Mouse (Mus musculus) G1E (cell line): ENCODE measurements around the gene Anxa3. TPM values are rescaled to one million over a fixed set of nuclear protein-coding genes. Genes with fewer than 3 reads are reported as not detected.

ENCODE experiments used
- ATAC-seq: 2 replicates; pipeline ENCODE4 v1.8.0; 2016; ENCODE audit warnings: mild to moderate bottlenecking; ENCODE audit not compliant: insufficient number of reproducible peaks, poor library complexity, low FRiP score, severe bottlenecking; ENCODE audit errors: extremely low read depth
- DNase-seq: peaks from one replicate; pipeline ENCODE4 v3.0.0; 2012; ENCODE audit warnings: low spot score
- H3K27me3 ChIP-seq: 2 replicates; pipeline ENCODE4 v1.6.1; 2012; ENCODE audit warnings: mild to moderate bottlenecking, low read length, inconsistent platforms; ENCODE audit not compliant: insufficient read depth
- H3K36me3 ChIP-seq: replicated peaks from 2 replicates; pipeline ENCODE3; 2012; ENCODE audit warnings: mild to moderate bottlenecking, inconsistent platforms
- H3K4me1 ChIP-seq: 2 replicates; pipeline ENCODE4 v1.6.1; 2012; ENCODE audit warnings: low read depth, low read length, inconsistent platforms, mixed read lengths; ENCODE audit not compliant: insufficient read depth
- H3K4me3 ChIP-seq: 2 replicates; pipeline ENCODE4 v1.5.1; 2012; ENCODE audit warnings: low read depth, mild to moderate bottlenecking, inconsistent platforms, low read length, moderate library complexity, mixed read lengths
- H3K9me3 ChIP-seq: replicated peaks from 2 replicates; pipeline ENCODE4 v1.6.1; 2012; ENCODE audit warnings: inconsistent platforms
- CTCF ChIP-seq: IDR thresholded peaks from 2 replicates; pipeline ENCODE4 v1.5.1; 2012; ENCODE audit warnings: low read depth, low read length, inconsistent platforms, mixed read lengths
- GATA1 ChIP-seq: IDR thresholded peaks from 2 replicates; pipeline ENCODE4 v1.6.1; 2012; ENCODE audit warnings: borderline replicate concordance, low read length, inconsistent platforms, mixed read lengths
- GATA2 ChIP-seq: IDR thresholded peaks from 2 replicates; pipeline ENCODE4 v1.6.1; 2012; ENCODE audit warnings: low read depth, low read length, inconsistent platforms, borderline replicate concordance
- POLR2AphosphoS5 ChIP-seq: IDR thresholded peaks from 2 replicates; pipeline ENCODE4 v1.6.1; 2012; ENCODE audit warnings: low read depth, low read length, inconsistent platforms; ENCODE audit not compliant: insufficient replicate concordance
- TAL1 ChIP-seq: conservative IDR thresholded peaks from 2 replicates; pipeline ENCODE4 v1.6.1; 2012; ENCODE audit warnings: low read depth, low read length, inconsistent platforms, mixed read lengths
- polyA plus RNA-seq: library from polyadenylated mRNA; stranded (reverse); fragments of >175 nt; gene quantifications from 2 replicates; pipeline ENCODE4 v1.2.3, GENCODE M21; 2012
- total RNA-seq, 2 experiments: library from RNA; stranded (forward) in 1 of 2; stranded (reverse) in 1 of 2; fragments of 200-1000 nt in 1 of 2; fragments of >200 nt in 1 of 2; fragmentation: Nextera tagmentation in 1 of 2; gene quantifications; 2 replicates each; pipeline ENCODE4 v1.2.3; 2014 to 2017

Anxa3 gene
- total and polyA plus RNA-seq, 3 experiments: 2.3 TPM; not detected in 2

- DNase-seq: no peak
- ATAC-seq: no peak
- Histone ChIP-seq H3K36me3 (no peaks in the 10 kb centered on the region), H3K27me3 (peaks cover 5% of the 10 kb centered on the region), H3K4me3 (no peak overlapping the region), H3K9me3 (no peaks in the 10 kb centered on the region), H3K4me1 (peaks cover 3% of the 10 kb centered on the region; the same call in 1 of the 2 replicates)
- TF ChIP-seq CTCF (no peak), TAL1 (no peak), GATA2 (no peak), GATA1 (no peak), POLR2AphosphoS5 (no peak)
Observed at GRCm38 (mm10) chr5:96810620-96811019, 17.5 kb downstream of the Anxa3 start.

DNA sequence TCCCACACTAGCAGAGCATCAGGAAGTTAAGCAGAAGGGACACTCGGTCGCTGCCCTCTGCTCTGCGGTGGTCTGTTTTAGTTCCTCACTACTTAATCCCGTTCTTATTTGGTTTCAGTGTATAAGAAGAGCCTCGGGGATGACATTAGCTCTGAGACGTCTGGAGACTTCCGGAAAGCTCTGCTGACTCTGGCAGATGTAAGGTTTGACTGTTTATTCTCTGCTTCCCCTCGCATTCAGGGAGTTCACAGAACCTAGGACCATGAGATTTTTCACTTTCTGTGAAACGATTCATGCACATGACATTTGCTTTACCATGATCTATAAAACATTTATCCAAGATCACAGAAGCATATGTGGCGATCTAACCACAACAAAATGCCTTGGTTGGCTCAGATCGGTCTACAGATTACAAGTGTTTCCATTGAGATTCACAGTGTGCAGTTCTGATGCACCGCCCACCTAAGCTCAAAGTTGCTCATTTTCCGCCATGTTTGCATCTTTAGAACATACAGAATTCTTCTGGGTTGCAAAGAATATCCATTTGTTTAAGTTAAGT is 31.7 kb downstream of the Anxa3 start:
- Histone ChIP-seq H3K4me1 (peaks cover 25% of the 10 kb centered on the region), H3K27me3 (peaks cover 8% of the 10 kb centered on the region), H3K9me3 (no peaks in the 10 kb centered on the region), H3K36me3 (no peaks in the 10 kb centered on the region), H3K4me3 (no peak overlapping the region)
- no peak for TF ChIP-seq TAL1
- no peak for TF ChIP-seq CTCF
- TF ChIP-seq GATA1: no peak
- TF ChIP-seq POLR2AphosphoS5: no peak
- no peak for TF ChIP-seq GATA2
- no peak for ATAC-seq
- DNase-seq: no peak

- no peaks in the 10 kb centered on the region for H3K9me3 ChIP-seq
- TF ChIP-seq TAL1 (no peak), POLR2AphosphoS5 (no peak), GATA2 (no peak), CTCF (no peak), GATA1 (no peak)
- peaks cover 12% of the 10 kb centered on the region for H3K27me3 ChIP-seq
- DNase-seq (no peak), ATAC-seq (peak; percentile 15; the same call in 1 of the 2 replicates)
- no peaks in the 10 kb centered on the region for H3K36me3 ChIP-seq
- H3K4me1 ChIP-seq: peaks cover 20% of the 10 kb centered on the region
- no peak overlapping the region for H3K4me3 ChIP-seq
Observed at GRCm38 (mm10) chr5:96827176-96827575, 34.0 kb downstream of the Anxa3 start.

DNA sequence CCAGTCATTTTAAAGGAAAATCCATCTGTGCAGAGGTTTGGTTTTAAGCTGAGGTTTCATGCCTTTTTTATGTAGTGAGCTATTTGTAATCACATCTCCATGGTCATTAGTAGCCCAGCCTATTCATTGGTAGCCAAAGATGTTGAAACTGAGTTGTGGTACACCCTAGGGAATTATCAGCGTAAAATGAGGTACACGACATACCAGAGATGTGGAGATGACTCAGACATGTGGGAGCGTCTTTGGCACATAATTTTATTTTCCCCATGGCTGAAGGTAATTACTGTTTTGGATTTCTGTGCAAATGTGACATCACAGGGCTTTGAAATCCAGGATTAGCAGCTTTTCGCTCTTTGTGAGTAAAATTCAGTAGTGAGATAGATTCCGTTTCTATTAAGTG is 41.2 kb downstream of the Anxa3 start:
- no peak for TF ChIP-seq CTCF
- no peak for TF ChIP-seq GATA1
- TF ChIP-seq TAL1: no peak
- TF ChIP-seq GATA2: no peak
- TF ChIP-seq POLR2AphosphoS5: no peak
- H3K27me3 ChIP-seq: peaks cover 4% of the 10 kb centered on the region; the same call in 1 of the 2 replicates
- DNase-seq: no peak
- no peak overlapping the region for H3K4me3 ChIP-seq
- peaks cover 27% of the 10 kb centered on the region for H3K4me1 ChIP-seq
- H3K36me3 ChIP-seq: no peaks in the 10 kb centered on the region
- ATAC-seq: no peak
- H3K9me3 ChIP-seq: peaks cover 5% of the 10 kb centered on the region; the same call in 1 of the 2 replicates

DNA sequence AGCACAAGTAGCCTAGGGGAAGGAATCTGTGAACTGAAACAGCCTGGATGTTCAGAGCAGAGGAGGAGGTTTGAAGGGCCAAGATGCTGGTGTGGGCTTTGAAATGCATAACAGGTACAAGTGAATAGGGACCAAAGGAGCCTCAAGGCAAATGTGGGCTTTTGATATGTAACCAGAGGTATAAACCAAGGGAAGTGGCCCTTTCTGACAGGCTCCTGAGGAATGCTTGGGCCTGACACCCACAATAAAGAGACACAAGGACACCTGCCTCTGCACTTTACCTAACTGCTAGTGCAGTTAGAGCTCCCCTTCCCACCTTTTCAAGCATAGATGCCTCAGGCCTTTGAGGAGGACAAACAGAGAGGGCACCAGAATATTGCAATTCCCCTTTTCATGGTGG is 54.8 kb downstream of the Anxa3 start:
- no peak for TF ChIP-seq POLR2AphosphoS5
- TF ChIP-seq GATA2: no peak
- TF ChIP-seq TAL1: no peak
- no peak for TF ChIP-seq CTCF
- no peak for TF ChIP-seq GATA1
- no peak for ATAC-seq

GRCm38 (mm10) chr5:96848386-96848785 is 55.2 kb downstream of the Anxa3 start:
- peaks cover 5% of the 10 kb centered on the region for H3K36me3 ChIP-seq
- TF ChIP-seq GATA2 (no peak), CTCF (no peak), TAL1 (no peak), POLR2AphosphoS5 (no peak)
- DNase-seq: no peak

More for the DNA sequence above, 54.8 kb downstream of the Anxa3 start:
- Histone ChIP-seq H3K4me1 (peaks cover 37% of the 10 kb centered on the region), H3K27me3 (no peaks in the 10 kb centered on the region), H3K36me3 (peaks cover 3% of the 10 kb centered on the region), H3K9me3 (no peaks in the 10 kb centered on the region; the same call in 1 of the 2 replicates), H3K4me3 (no peak overlapping the region)
- DNase-seq: no peak

DNA sequence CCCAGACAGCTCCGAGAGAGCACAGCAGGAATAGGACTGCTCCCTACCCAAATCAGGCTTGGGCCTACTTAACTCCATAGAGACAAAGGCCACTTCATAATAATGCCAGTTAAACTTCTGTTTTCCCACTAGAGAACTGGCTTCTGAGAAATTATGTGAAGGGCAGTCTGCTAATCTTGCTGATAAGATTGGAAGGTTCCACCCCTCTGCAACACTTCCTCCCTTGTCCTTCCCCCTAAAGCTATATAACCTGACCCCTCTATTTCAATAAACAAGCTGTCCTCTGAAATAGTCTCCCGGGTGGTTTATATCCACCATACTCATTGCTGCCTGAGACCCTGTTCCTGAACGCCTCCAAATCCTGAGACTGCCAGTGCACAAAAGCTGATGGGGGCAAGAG is 56.1 kb downstream of the Anxa3 start:
- Histone ChIP-seq H3K36me3 (peaks cover 8% of the 10 kb centered on the region), H3K9me3 (no peaks in the 10 kb centered on the region; the same call in 1 of the 2 replicates), H3K27me3 (no peaks in the 10 kb centered on the region), H3K4me1 (peaks cover 40% of the 10 kb centered on the region), H3K4me3 (peak overlapping the region; percentile 69)
- DNase-seq (peak; percentile 60), ATAC-seq (peak; percentile 78)
- TF ChIP-seq GATA1 (no peak), TAL1 (peak; percentile 33; the same call in 1 of the 2 replicates)

More at GRCm38 (mm10) chr5:96848386-96848785, 55.2 kb downstream of the Anxa3 start:
- Histone ChIP-seq H3K4me1 (peaks cover 37% of the 10 kb centered on the region), H3K27me3 (no peaks in the 10 kb centered on the region), H3K4me3 (no peak overlapping the region), H3K9me3 (no peaks in the 10 kb centered on the region; the same call in 1 of the 2 replicates)
- ATAC-seq: no peak
